Mouse (Mus musculus) layer of hippocampus, adult 9-10 months (tissue): ENCODE data around the gene Abca12.

Experiments
- DNase-seq: peaks from one replicate; pipeline ENCODE4 v3.0.0; 2022; ENCODE audit warnings: low spot score

Abca12 gene

GRCm38 (mm10) chr1:71338548-71339340 is 76.0 kb downstream of the Abca12 start:
- DNase-seq = no peak

GRCm38 (mm10) chr1:71330349-71330748 is 84.4 kb downstream of the Abca12 start:
- DNase-seq = no peak

DNA sequence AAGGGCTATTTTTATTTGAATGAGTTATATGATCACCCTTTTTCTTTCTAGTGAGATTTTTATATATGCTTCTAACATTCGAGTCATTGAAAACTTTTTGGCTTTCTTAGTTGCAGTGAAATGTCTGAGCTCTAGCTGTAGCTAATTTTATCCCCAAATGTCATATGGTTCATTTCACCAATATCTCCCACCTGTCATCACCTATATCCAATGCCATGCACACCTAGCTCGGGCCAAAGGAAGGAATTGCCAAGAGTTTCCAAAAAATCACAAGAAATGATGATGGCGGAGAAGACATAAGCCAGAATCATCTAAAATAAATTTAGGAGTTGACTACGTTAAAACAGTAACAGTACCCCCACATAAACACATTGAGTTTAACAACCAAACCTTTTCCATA is 102.5 kb downstream of the Abca12 start:
- DNase-seq = no peak

- no peak for DNase-seq
Observed at GRCm38 (mm10) chr1:71310614-71311013, 104.1 kb downstream of the Abca12 start.

DNA sequence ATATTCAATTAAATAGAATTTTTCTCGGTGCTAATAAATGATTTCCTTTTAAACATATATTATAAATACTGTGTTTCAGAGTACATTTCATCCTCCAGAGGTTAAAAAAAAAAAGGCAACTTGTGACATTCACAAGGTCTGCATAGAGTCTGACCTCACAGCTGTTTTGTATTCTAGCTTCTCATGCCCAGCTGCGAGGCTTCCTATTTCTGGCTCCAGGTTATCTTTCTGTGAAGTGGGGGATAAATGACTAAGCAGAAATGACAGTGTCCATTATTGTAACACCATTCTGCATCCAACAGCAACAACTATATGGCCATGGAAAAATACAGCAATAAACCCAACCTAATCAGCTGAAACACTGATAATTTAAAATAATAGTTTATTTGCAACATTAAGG is 107.3 kb downstream of the Abca12 start:
- DNase-seq = no peak

GRCm38 (mm10) chr1:71306196-71306595 is 108.5 kb downstream of the Abca12 start:
- no peak for DNase-seq

DNA sequence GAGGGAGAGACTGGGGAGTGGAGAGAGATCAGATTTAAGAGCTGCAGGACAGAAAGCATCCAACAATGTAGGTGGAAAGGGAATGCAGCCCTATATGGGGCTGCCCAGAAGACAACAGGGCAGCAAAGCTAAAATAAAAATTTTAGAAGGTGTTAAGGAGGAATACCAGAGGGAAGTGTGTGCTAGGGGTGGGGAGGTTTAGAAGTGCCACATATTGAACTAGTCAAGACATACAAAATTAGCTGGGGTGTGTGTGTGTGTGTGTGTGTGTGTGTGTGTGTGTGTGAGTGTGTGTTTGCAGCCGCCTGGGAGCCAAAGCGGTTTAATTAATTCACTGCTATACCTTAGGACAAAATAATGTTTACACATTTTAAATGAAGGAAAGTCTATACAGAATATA is 110.1 kb downstream of the Abca12 start:
- no peak for DNase-seq

- DNase-seq = no peak
Observed at GRCm38 (mm10) chr1:71297021-71297420, 117.7 kb downstream of the Abca12 start.

- no peak for DNase-seq
Observed at GRCm38 (mm10) chr1:71296585-71296984, 118.1 kb downstream of the Abca12 start.

DNA sequence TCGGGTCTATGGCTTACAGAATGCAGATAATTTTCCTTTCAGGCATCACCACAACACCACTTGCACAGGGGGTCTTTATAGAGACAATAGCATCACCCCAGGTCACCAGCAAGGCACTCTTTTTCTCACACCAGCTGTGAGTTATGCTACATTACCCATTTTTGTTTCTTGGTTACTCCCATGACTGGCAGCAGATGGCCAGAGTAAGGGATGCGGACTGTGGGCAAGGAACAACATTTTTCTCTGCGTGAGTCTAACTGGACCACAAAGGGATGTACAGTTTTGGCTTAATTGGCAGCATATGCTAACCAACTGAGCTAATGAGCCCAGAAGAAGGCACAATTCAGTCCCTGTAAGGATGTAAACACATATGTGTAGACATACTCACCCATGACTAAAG is 122.8 kb downstream of the Abca12 start:
- no peak for DNase-seq

GRCm38 (mm10) chr1:71289511-71289910 is 125.2 kb downstream of the Abca12 start:
- peak; percentile 52 for DNase-seq

- DNase-seq = no peak
Observed at GRCm38 (mm10) chr1:71276940-71277339, 137.8 kb downstream of the Abca12 start.

DNA sequence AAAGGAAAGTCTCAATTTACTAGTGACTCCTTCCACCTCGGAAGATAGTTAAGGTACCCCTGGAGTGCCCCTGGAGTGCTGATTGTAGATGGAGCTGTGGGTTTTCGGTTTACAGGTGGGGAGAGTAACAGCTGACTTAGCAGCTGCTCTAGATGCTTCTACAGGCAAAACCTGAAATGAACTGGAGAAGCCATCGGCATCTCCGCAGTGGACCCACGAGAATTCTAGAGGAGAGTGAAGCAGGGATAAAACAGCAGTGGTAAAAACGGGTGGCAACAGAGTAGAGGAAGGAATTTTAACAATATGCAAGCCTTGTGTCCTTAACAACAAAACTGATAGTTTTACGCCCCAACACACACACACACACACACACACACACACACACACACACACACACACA is 142.2 kb downstream of the Abca12 start:
- no peak for DNase-seq

GRCm38 (mm10) chr1:71272077-71272476 is 142.6 kb downstream of the Abca12 start:
- no peak for DNase-seq

- DNase-seq = no peak
Observed at GRCm38 (mm10) chr1:71270083-71270482, 144.6 kb downstream of the Abca12 start.

- DNase-seq = no peak
Observed at GRCm38 (mm10) chr1:71266630-71267029, 148.1 kb downstream of the Abca12 start.

DNA sequence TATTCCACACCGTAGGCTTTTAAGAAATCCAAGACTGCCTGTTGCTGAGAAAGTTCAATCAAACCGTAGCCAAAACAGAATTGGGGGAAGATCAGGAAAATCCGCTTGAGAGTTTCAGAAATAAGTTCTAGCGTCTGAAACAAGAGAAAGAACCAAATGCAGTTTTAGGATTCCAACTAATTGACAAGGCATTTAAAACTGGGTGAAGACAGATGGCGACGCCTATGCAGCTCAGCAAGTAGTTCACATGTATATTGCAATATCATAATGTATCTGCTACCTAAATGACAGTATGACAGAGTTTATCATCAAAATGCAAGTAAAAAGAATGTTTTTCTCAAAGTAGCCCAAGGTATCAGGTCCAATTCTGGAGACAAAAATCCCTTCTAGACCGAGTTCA is 151.2 kb downstream of the Abca12 start:
- DNase-seq = no peak

DNA sequence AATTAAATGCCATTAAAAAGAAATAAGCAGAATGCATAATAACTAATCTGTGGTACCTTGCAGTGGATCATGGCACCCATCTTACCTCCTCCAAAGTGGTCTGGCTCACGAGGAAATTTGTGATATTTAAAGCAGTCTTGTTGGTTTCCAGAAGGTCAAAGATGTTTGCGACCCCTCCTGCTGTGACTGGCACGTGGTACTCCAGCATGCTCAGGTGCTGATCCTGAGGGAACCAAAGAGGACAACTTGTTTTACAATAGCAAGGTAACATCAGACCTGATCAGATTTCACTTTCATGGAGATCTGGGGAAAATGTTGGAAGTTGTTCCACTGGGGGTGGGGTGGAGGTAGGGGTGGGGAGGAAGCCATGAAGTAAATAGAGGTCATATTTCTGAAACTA is 170.1 kb downstream of the Abca12 start:
- DNase-seq = no peak

DNA sequence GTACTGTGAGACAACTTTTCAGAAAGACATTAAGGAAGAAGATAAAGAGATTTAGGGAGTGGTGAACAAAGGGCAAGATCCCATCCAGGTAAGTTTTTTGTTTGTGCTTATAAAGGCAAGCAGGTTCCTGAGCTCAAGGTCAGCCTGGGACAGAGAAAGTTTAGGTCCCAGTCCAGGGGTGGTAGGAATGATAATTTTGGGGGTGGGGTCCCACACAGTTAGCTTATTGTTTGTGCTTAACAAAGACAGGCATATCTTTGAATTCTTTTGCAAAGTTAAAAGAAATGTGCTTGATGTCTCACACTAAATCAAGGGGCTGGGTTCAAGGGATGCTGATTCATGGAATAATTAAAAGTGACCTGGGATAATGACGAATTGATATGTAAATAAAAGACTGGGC is 173.3 kb downstream of the Abca12 start:
- DNase-seq = no peak

DNA sequence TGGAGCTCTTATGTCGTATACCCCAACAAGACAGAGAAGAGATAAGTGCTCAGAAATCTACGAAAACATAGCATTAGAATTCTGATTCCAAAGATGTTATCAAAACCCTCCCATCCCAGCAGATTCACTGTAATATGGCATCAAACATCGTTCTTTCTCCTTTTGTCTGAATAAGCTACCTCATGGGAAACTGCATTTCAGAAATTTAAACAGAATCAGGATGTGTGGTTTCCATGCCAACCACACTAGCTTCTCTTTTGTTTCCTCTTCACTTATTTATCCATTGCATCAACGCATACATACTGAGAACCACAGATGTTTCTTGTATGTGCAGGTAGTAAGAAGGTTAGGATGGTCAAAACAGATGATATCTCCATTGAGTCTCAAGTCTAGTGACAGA is 175.1 kb downstream of the Abca12 start:
- no peak for DNase-seq

DNA sequence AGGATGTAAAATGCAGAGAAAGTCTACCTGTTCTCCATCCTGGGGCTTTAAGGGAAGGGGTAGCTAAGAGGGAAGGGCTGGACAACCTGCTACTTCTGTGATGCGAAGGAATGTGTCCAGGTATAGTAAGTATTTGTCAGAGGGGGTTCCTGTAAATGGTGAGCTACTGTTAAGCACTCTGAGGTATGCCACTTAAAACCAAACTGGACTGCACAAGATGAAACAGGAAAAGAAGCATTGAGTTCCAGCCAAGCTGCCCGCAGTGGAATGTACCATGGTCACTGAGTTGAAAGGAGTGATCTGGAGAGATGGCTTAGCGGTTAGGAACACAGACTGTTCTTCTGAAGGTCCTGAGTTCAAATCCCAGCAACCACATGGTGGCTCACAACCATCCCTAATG is 179.4 kb downstream of the Abca12 start:
- no peak for DNase-seq

DNA sequence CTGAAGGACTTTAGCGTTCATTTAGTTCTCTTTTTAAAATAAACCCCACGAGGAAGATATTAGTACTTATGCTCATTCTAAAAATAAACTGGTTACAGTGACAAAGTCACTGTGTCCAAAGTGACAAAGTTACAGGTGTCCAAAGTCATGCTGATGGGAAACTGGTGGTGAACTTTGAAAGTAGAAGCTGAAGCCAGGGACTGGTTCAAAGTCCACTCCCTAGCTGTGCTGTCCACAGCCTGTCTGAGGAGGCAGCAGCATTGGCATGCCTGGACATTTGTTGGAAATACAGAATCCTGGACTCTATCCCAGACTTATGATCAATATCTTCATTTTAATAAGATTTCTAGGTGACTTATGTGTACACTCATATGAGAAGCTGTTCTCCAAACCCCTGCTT is 183.5 kb downstream of the Abca12 start:
- no peak for DNase-seq

DNA sequence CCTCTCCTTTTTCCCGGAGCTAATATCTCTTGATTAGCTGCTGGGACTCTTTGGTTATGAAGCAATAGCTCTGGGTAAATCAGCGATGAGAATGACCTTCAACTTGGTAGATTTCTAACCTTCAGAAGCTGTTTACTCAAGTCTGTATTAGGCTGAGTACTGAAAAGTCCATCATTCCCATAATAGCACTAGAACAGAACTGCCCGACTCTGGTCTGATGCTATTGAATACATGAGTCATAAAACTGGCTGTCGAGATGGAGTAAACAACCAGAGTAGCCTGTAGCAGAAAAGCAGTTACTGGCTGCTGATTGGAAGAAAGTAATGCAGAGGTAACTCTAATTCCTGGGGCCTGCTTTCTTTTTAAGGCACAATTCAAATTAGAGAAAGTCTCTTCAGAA is 211.1 kb downstream of the Abca12 start:
- no peak for DNase-seq

DNA sequence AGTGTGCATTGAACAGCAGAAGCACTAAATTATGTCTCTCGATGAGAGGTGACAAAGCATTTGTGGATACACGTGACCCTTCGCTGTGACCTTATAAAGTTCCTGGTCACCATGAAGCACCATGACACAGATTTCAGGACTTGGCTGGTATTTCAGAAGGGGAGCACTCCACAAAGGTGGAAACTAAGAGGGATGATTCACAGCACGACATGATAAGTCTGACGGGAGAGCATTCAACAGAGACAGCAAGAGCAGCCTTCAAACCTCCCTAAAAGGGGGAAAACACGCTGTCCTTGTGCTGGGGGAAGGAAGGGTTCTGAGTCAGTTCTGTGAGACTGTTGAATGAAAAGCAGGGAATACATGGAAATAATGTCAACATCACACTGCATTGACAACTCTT is 218.5 kb downstream of the Abca12 start:
- no peak for DNase-seq
